ENCODE assay signal across 13 mouse cellular contexts in the genomic region with DNA sequence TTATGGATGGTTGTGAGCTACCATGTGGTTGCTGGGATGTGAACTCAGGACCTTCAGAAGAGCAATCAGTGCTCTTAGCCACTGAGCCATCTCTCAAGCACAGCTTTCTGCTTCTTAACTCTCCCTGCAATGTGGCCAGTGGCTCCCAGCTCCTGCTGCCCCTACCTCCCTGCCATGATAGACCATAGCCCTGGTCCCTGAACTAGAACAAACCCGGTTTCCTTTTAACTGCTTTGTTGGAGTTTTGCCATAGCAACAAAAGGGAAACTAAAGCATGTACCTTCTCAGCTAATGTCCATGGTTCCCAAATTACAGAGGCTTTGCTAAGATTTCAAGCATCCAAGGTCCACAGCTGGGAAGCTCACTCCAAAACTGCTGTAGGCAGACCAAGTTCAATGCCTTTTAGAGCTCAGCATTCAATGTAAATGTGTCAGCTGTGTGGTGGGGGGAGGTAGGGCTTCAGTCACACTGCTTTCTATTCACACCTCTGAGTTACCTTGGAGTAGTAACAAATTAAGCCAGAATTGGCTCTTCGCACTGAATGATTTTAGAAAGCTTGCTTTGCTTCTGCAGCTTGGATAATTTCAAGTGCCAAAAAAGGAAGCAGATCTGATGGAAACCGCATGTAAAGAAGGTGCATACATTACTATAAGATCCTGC. TPM values are rescaled to one million over a fixed set of nuclear protein-coding genes. Genes with fewer than 3 reads are reported as not detected.
DNase-seq lines count a peak whose midpoint lies in the region; ATAC-seq lines count a peak whose summit lies in the region.
"Had no signal": no experiment of that assay in that cellular context is flagged by ENCODE, and none has a peak within 500 bp of the region (broad histone marks: within the 10 kb centered on the region; RNA-seq: fewer than 3 reads in every experiment).

No protein-coding gene starts in this region.

- no peak overlapping the region for H3K9ac ChIP-seq in forebrain, embryonic 14.5 days (ENCODE audit: low read length)
- no peak overlapping the region for H3K9ac ChIP-seq in forebrain, embryonic 11.5 days (ENCODE audit: low read length)
- no peak overlapping the region for H3K9ac ChIP-seq in midbrain, embryonic 16.5 days (ENCODE audit: low read depth, low read length)
- no peak overlapping the region for H3K9ac ChIP-seq in midbrain, embryonic 15.5 days
- H3K9ac ChIP-seq: embryonic facial prominence, embryonic 13.5 days; heart, embryonic 13.5 days had no signal

- WGBS in forebrain, embryonic 14.5 days, result 42% methylated on average over 3 of the region's 3 CpGs
- WGBS in forebrain, embryonic 11.5 days, result 83% methylated on average over 3 of the region's 3 CpGs
- 51% methylated on average over 3 of the region's 3 CpGs for WGBS in midbrain, embryonic 16.5 days
- WGBS in midbrain, embryonic 15.5 days, result 55% methylated on average over 3 of the region's 3 CpGs

- H3K4me3 ChIP-seq in forebrain, embryonic 14.5 days (ENCODE audit: low read depth, low read length), result no peak overlapping the region
- H3K4me3 ChIP-seq in forebrain, embryonic 11.5 days (ENCODE audit: low read depth, low read length), result no peak overlapping the region
- no peak overlapping the region for H3K4me3 ChIP-seq in midbrain, embryonic 16.5 days (ENCODE audit: low read depth, low read length)
- no peak overlapping the region for H3K4me3 ChIP-seq in midbrain, embryonic 15.5 days
- H3K4me3 ChIP-seq: embryonic facial prominence, embryonic 13.5 days; heart, embryonic 13.5 days had no signal

- no peaks in the 10 kb centered on the region for H3K27me3 ChIP-seq in forebrain, embryonic 14.5 days (replicated peaks; ENCODE audit: control insufficient read depth, insufficient read depth, low read length)
- no peaks in the 10 kb centered on the region for H3K27me3 ChIP-seq in forebrain, embryonic 11.5 days (ENCODE audit: control insufficient read depth, insufficient read depth, low read length)
- no peaks in the 10 kb centered on the region for H3K27me3 ChIP-seq in midbrain, embryonic 16.5 days (ENCODE audit: control insufficient read depth, insufficient read depth, low read depth, low read length)
- H3K27me3 ChIP-seq in midbrain, embryonic 15.5 days (replicated peaks), result no peaks in the 10 kb centered on the region
- H3K27me3 ChIP-seq: embryonic facial prominence, embryonic 13.5 days; heart, embryonic 13.5 days had no signal

- peak; percentile 77; the same call in 1 of the 2 replicates for ATAC-seq in forebrain, embryonic 14.5 days
- ATAC-seq in forebrain, embryonic 11.5 days (replicated peaks; ENCODE audit: low FRiP score), result no peak
- no peak for ATAC-seq in midbrain, embryonic 16.5 days
- no peak for ATAC-seq in midbrain, embryonic 15.5 days (replicated peaks)
- ATAC-seq: inflammation-experienced regulatory T-cells, adult 6 months had no signal

- H3K27ac ChIP-seq in forebrain, embryonic 14.5 days (ENCODE audit: low read depth, low read length), result peak overlapping the region; percentile 73
- no peak overlapping the region for H3K27ac ChIP-seq in forebrain, embryonic 11.5 days (ENCODE audit: low read depth, low read length)
- H3K27ac ChIP-seq in midbrain, embryonic 16.5 days (ENCODE audit: low read length), result peak overlapping the region; percentile 52; the same call in 1 of the 2 replicates
- H3K27ac ChIP-seq in midbrain, embryonic 15.5 days, result no peak overlapping the region
- H3K27ac ChIP-seq: embryonic facial prominence, embryonic 13.5 days; heart, embryonic 13.5 days had no signal

- H3K4me2 ChIP-seq in forebrain, embryonic 14.5 days (ENCODE audit: low read length), result no peak overlapping the region
- H3K4me2 ChIP-seq in forebrain, embryonic 11.5 days (ENCODE audit: low read depth, low read length, severe bottlenecking), result no peak overlapping the region
- H3K4me2 ChIP-seq in midbrain, embryonic 16.5 days (ENCODE audit: low read length), result no peak overlapping the region
- H3K4me2 ChIP-seq in midbrain, embryonic 15.5 days, result no peak overlapping the region
- H3K4me2 ChIP-seq: embryonic facial prominence, embryonic 13.5 days; heart, embryonic 13.5 days had no signal

- H3K4me1 ChIP-seq in forebrain, embryonic 14.5 days (ENCODE audit: control insufficient read depth, insufficient read depth, low read length), result peaks cover 9% of the 10 kb centered on the region
- H3K4me1 ChIP-seq in forebrain, embryonic 11.5 days (replicated peaks; ENCODE audit: control insufficient read depth, insufficient read depth, low read length), result no peaks in the 10 kb centered on the region
- peaks cover 3% of the 10 kb centered on the region for H3K4me1 ChIP-seq in midbrain, embryonic 16.5 days (ENCODE audit: control insufficient read depth, insufficient read depth, low read length)
- H3K4me1 ChIP-seq in midbrain, embryonic 15.5 days, result peaks cover 4% of the 10 kb centered on the region; the same call in 1 of the 2 replicates
- H3K4me1 ChIP-seq: embryonic facial prominence, embryonic 13.5 days had no signal

- H3K36me3 ChIP-seq in forebrain, embryonic 14.5 days (ENCODE audit: control insufficient read depth, insufficient read depth, low read length), result no peaks in the 10 kb centered on the region
- H3K36me3 ChIP-seq in forebrain, embryonic 11.5 days (ENCODE audit: control insufficient read depth, insufficient read depth, low read length), result no peaks in the 10 kb centered on the region
- H3K36me3 ChIP-seq in midbrain, embryonic 16.5 days (ENCODE audit: control insufficient read depth, insufficient read depth, low read length), result no peaks in the 10 kb centered on the region
- H3K36me3 ChIP-seq in midbrain, embryonic 15.5 days (replicated peaks), result no peaks in the 10 kb centered on the region
- H3K36me3 ChIP-seq: embryonic facial prominence, embryonic 13.5 days; heart, embryonic 13.5 days had no signal

- DNase-seq in forebrain, embryonic 14.5 days (ENCODE audit: low spot score), result peak; percentile 79
- no peak for DNase-seq in forebrain, embryonic 11.5 days (ENCODE audit: low spot score)
- DNase-seq in kidney, adult 18-20 months, result peak; percentile 48
- no peak for DNase-seq in kidney, postnatal 4 days
- peak; percentile 21 to 38 for DNase-seq in right cerebral cortex, postnatal 36 days (ENCODE audit: low spot score in 2 of 2)
- DNase-seq in adrenal gland, adult 8-10 months, result no peak
- DNase-seq: cerebellum, postnatal 25 days; lung, adult 18-20 months had no signal

- H3K9me3 ChIP-seq in forebrain, embryonic 14.5 days (replicated peaks; ENCODE audit: control insufficient read depth, low read length), result no peaks in the 10 kb centered on the region
- no peaks in the 10 kb centered on the region for H3K9me3 ChIP-seq in forebrain, embryonic 11.5 days (ENCODE audit: control insufficient read depth, low read length)
- no peaks in the 10 kb centered on the region for H3K9me3 ChIP-seq in midbrain, embryonic 16.5 days (replicated peaks; ENCODE audit: control insufficient read depth, low read length, poor library complexity, severe bottlenecking)
- no peaks in the 10 kb centered on the region for H3K9me3 ChIP-seq in midbrain, embryonic 15.5 days
- H3K9me3 ChIP-seq: embryonic facial prominence, embryonic 13.5 days; heart, embryonic 13.5 days had no signal

RNA-seq across cellular contexts. Expression of a gene that starts 54.0 kb away (rescaled TPM):
- polyA plus RNA-seq in forebrain, embryonic 14.5 days (2014; fragmentation: Nextera tagmentation; extraction: Ambion mirVana), result 7.2 and 9.1 TPM in 2 replicates
- polyA plus RNA-seq in forebrain, embryonic 11.5 days (2014; fragmentation: Nextera tagmentation; extraction: Ambion mirVana), result 12.8 and 13.7 TPM in 2 replicates
- 7.6 and 8.5 TPM in 2 replicates for polyA plus RNA-seq in midbrain, embryonic 16.5 days (2015; fragmentation: Nextera tagmentation; extraction: Ambion mirVana)
- 9.2 and 9.7 TPM in 2 replicates for polyA plus RNA-seq in midbrain, embryonic 15.5 days (2015; fragmentation: Nextera tagmentation; extraction: Ambion mirVana)
- total RNA-seq in adrenal gland, adult 8-10 months (2022), result 10 to 100 TPM; 37.1 to 55.0 (median 45.8) TPM

Comparison
In these comparisons a context has a peak if more than half of its experiments do, and no peak if none do; other contexts are left out.
1. DNase-seq: peak in forebrain, embryonic 14.5 days (single experiment), kidney, adult 18-20 months (single experiment) and right cerebral cortex, postnatal 36 days (2 of 2); none in forebrain, embryonic 11.5 days (single experiment), kidney, postnatal 4 days (0 of 2) and adrenal gland, adult 8-10 months (single experiment).
2. H3K27ac ChIP-seq: peak in forebrain, embryonic 14.5 days (single experiment) and midbrain, embryonic 16.5 days (single experiment); none in forebrain, embryonic 11.5 days (single experiment) and midbrain, embryonic 15.5 days (single experiment).